In the genomic region with DNA sequence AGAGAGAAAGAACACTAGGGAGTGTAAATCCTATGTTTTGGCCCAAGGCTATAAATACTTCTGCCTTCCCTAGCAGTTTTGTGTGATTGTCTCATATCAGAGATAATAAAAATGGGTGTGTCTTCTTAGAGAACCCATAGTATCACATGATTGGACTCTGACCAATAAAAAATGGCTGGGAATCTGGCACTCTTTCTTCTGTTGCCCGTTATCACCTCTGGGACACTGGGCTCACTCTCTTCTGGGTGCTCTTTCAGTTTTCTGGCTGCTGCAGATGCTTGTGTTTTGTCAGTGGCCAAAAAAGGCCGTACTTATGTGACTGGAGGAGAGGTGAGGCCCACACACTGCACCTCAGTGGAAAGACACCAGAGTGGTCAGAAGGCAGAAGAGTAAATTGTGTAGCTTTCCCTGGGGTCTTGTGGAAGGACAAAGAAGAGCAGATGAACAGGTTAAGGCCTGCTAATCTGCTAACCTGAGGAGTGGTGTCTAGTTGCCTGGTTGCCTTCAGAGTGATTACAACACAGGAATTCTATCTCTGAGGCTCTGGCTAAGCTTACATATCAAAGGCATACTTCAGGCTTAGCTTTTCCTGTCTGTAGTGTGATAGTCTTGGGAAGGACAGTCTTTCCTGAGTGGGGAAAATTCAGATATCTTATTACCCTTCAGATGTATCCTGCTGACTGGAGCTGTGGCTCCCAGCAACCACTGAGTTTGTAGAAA, we compare ENCODE assay signal across 15 mouse cellular contexts.
A peak's percentile ranks its signal among the peaks of the same experiment; 100 is the strongest.
DNase-seq lines count a peak whose midpoint lies in the region; ATAC-seq and TF ChIP-seq lines count a peak whose summit lies in the region.
"Had no signal": no experiment of that assay in that cellular context is flagged by ENCODE, and none has a peak within 500 bp of the region (broad histone marks: within the 10 kb centered on the region; RNA-seq: fewer than 3 reads in every experiment).

No protein-coding gene starts in this region.

- no peak for TF ChIP-seq POLR2A in myocyte (IDR thresholded peaks at IDR 0.05; ENCODE audit: insufficient read length, low read depth)

- H3ac ChIP-seq in myocyte (ENCODE audit: control insufficient read depth, insufficient read length) = no peak overlapping the region

- H3K79me2 ChIP-seq in myocyte (ENCODE audit: control insufficient read depth, insufficient read depth) = no peaks in the 10 kb centered on the region

- peaks cover 2% of the 10 kb centered on the region; the same call in 1 of the 2 replicates for H3K4me1 ChIP-seq in midbrain, embryonic 11.5 days (ENCODE audit: control insufficient read depth, insufficient read depth, low read length)
- H3K4me1 ChIP-seq in midbrain, embryonic 16.5 days (ENCODE audit: control insufficient read depth, insufficient read depth, low read length) = no peaks in the 10 kb centered on the region
- H3K4me1 ChIP-seq in embryonic facial prominence, embryonic 12.5 days = no peaks in the 10 kb centered on the region
- H3K4me1 ChIP-seq in limb, embryonic 10.5 days = 0 out of 2 replicates have a peak, but pooled peaks cover 4% of the 10 kb centered on the region
- H3K4me1 ChIP-seq: limb, embryonic 15.5 days had no signal

- WGBS in midbrain, embryonic 11.5 days = 89% methylated on average over 2 of the region's 2 CpGs
- 87% methylated on average over 2 of the region's 2 CpGs for WGBS in midbrain, embryonic 16.5 days
- 77% methylated on average over 2 of the region's 2 CpGs for WGBS in embryonic facial prominence, embryonic 12.5 days
- 80% methylated on average over 2 of the region's 2 CpGs for whole genome bisulfite sequencing in limb, embryonic 10.5 days

- no peak overlapping the region for H3K9ac ChIP-seq in midbrain, embryonic 11.5 days (ENCODE audit: low read length)
- H3K9ac ChIP-seq in midbrain, embryonic 16.5 days (ENCODE audit: low read depth, low read length) = no peak overlapping the region
- no peak overlapping the region for H3K9ac ChIP-seq in embryonic facial prominence, embryonic 12.5 days
- H3K9ac ChIP-seq: limb, embryonic 15.5 days had no signal

- no peaks in the 10 kb centered on the region for H3K27me3 ChIP-seq in midbrain, embryonic 11.5 days (ENCODE audit: control insufficient read depth, insufficient read depth, low read length)
- no peaks in the 10 kb centered on the region for H3K27me3 ChIP-seq in midbrain, embryonic 16.5 days (ENCODE audit: control insufficient read depth, insufficient read depth, low read depth, low read length)
- no peaks in the 10 kb centered on the region for H3K27me3 ChIP-seq in embryonic facial prominence, embryonic 12.5 days
- no peaks in the 10 kb centered on the region for H3K27me3 ChIP-seq in myocyte (ENCODE audit: control insufficient read depth, insufficient read depth, insufficient read length)
- H3K27me3 ChIP-seq in limb, embryonic 10.5 days (ENCODE audit: low read depth, poor library complexity, severe bottlenecking) = no peaks in the 10 kb centered on the region
- H3K27me3 ChIP-seq: limb, embryonic 15.5 days; Patski had no signal

- H3K9me3 ChIP-seq in midbrain, embryonic 11.5 days (ENCODE audit: control insufficient read depth, low read length) = no peaks in the 10 kb centered on the region
- H3K9me3 ChIP-seq in midbrain, embryonic 16.5 days (replicated peaks; ENCODE audit: control insufficient read depth, low read length, poor library complexity, severe bottlenecking) = no peaks in the 10 kb centered on the region
- H3K9me3 ChIP-seq in embryonic facial prominence, embryonic 12.5 days = no peaks in the 10 kb centered on the region
- H3K9me3 ChIP-seq in limb, embryonic 10.5 days (replicated peaks) = no peaks in the 10 kb centered on the region
- H3K9me3 ChIP-seq: limb, embryonic 15.5 days had no signal

- no peak overlapping the region for H3K4me2 ChIP-seq in midbrain, embryonic 11.5 days
- no peak overlapping the region for H3K4me2 ChIP-seq in midbrain, embryonic 16.5 days (ENCODE audit: low read length)
- H3K4me2 ChIP-seq in embryonic facial prominence, embryonic 12.5 days (replicated peaks) = no peak overlapping the region
- no peak overlapping the region for H3K4me2 ChIP-seq in myocyte (ENCODE audit: low read depth)
- H3K4me2 ChIP-seq: limb, embryonic 15.5 days had no signal

- no peak overlapping the region for H3K27ac ChIP-seq in midbrain, embryonic 11.5 days (ENCODE audit: low read depth, low read length)
- no peak overlapping the region for H3K27ac ChIP-seq in midbrain, embryonic 16.5 days (ENCODE audit: low read length)
- no peak overlapping the region for H3K27ac ChIP-seq in embryonic facial prominence, embryonic 12.5 days
- H3K27ac ChIP-seq in limb, embryonic 10.5 days = no peak overlapping the region
- H3K27ac ChIP-seq: gastrocnemius, adult 2 months; left cerebral cortex, adult 2 months; limb, embryonic 15.5 days had no signal

- ATAC-seq in midbrain, embryonic 11.5 days (ENCODE audit: low FRiP score) = no peak
- ATAC-seq in midbrain, embryonic 16.5 days = no peak
- ATAC-seq in embryonic facial prominence, embryonic 12.5 days (ENCODE audit: insufficient number of reproducible peaks, insufficient read depth, low FRiP score, low TSS enrichment) = peak; percentile 15; the same call in 1 of the 2 replicates
- ATAC-seq: Patski had no signal

- H3K36me3 ChIP-seq in midbrain, embryonic 11.5 days (ENCODE audit: control insufficient read depth, insufficient read depth, low read length) = no peaks in the 10 kb centered on the region
- H3K36me3 ChIP-seq in midbrain, embryonic 16.5 days (ENCODE audit: control insufficient read depth, insufficient read depth, low read length) = no peaks in the 10 kb centered on the region
- no peaks in the 10 kb centered on the region for H3K36me3 ChIP-seq in embryonic facial prominence, embryonic 12.5 days
- H3K36me3 ChIP-seq in myocyte (ENCODE audit: control insufficient read depth, insufficient read depth) = no peaks in the 10 kb centered on the region
- H3K36me3 ChIP-seq in limb, embryonic 10.5 days = no peaks in the 10 kb centered on the region
- H3K36me3 ChIP-seq: limb, embryonic 15.5 days had no signal

- H3K4me3 ChIP-seq in midbrain, embryonic 11.5 days (ENCODE audit: low read depth, low read length) = no peak overlapping the region
- no peak overlapping the region for H3K4me3 ChIP-seq in midbrain, embryonic 16.5 days (ENCODE audit: low read depth, low read length)
- H3K4me3 ChIP-seq in embryonic facial prominence, embryonic 12.5 days = no peak overlapping the region
- no peak overlapping the region for H3K4me3 ChIP-seq in myocyte
- H3K4me3 ChIP-seq in limb, embryonic 10.5 days = no peak overlapping the region
- H3K4me3 ChIP-seq: gastrocnemius, adult 2 months; left cerebral cortex, adult 2 months; limb, embryonic 15.5 days had no signal

- DNase-seq in midbrain, embryonic 11.5 days (ENCODE audit: low spot score, missing footprints) = peak; percentile 35
- peak; percentile 15 for DNase-seq in liver
- no peak for DNase-seq in thymus, postnatal 0 days (ENCODE audit: low spot score)
- DNase-seq in cerebellum, adult 18-20 months = no peak
- no peak for DNase-seq in limb, embryonic 10.5 days (ENCODE audit: low spot score)
- DNase-seq: gastrocnemius, adult 2 months; heart, postnatal 10 days; kidney, postnatal 10 days; right cerebral cortex, postnatal 25 days had no signal

TF ChIP-seq in myocyte, 11 proteins besides CTCF, POLR2A, EP300 and RAD21:
- no peak for TF ChIP-seq MYOG (IDR thresholded peaks at IDR 0.05; ENCODE audit: control insufficient read depth in 1 of 3, insufficient read depth in 1 of 3, insufficient read length in 2 of 3, low read depth in 2 of 3)
- TF ChIP-seq USF1 (IDR thresholded peaks at IDR 0.05; ENCODE audit: low read depth) = peak; percentile 32

Comparison
In these comparisons a context has a peak if more than half of its experiments do, and no peak if none do; other contexts are left out.
1. DNase-seq: peak in midbrain, embryonic 11.5 days (single experiment) and liver (single experiment); none in thymus, postnatal 0 days (single experiment), cerebellum, adult 18-20 months (0 of 2) and limb, embryonic 10.5 days (single experiment).